Mouse (Mus musculus): ENCODE results near the gene Ugt1a7c. TPM values are rescaled to one million over a fixed set of nuclear protein-coding genes. Genes with fewer than 3 reads are reported as not detected.
"Not testable (repeated sequence)": the region's sequence is repeated elsewhere in the genome, so short reads cannot be mapped to it uniquely, and the experiment has no call there.

The Ugt1a7c gene
- polyA plus RNA-seq, 1 experiment from 2014 or later = 0.79 TPM

GRCm38 (mm10) chr1:88098546-88098945 lies 3.7 kb downstream of the Ugt1a7c start:
- H3K36me3 ChIP-seq; H3K27me3 ChIP-seq (ENCODE audit: insufficient read depth, poor library complexity, severe bottlenecking); H3K9me3 ChIP-seq; H3K4me3 ChIP-seq; H3K4me1 ChIP-seq; H3K27ac ChIP-seq; DNase-seq (ENCODE audit: low spot score): not testable (repeated sequence)
- WGBS = 79% methylated on average over 3 of the region's 3 CpGs

- H3K4me1 ChIP-seq; H3K27me3 ChIP-seq (ENCODE audit: insufficient read depth, poor library complexity, severe bottlenecking); H3K9me3 ChIP-seq; H3K4me3 ChIP-seq; H3K36me3 ChIP-seq; DNase-seq (ENCODE audit: low spot score); H3K27ac ChIP-seq: not testable (repeated sequence)
- WGBS = 77% methylated on average over 2 of the region's 2 CpGs
Observed at GRCm38 (mm10) chr1:88099691-88100090, 4.8 kb downstream of the Ugt1a7c start.

GRCm38 (mm10) chr1:88103019-88103418 lies 8.2 kb downstream of the Ugt1a7c start, which contains the start of gene Ugt1a6b:
Gene Ugt1a6b, plus strand, starts transcription at chr1:88103252.
- H3K4me3 ChIP-seq; H3K27me3 ChIP-seq (ENCODE audit: insufficient read depth, poor library complexity, severe bottlenecking); H3K27ac ChIP-seq; DNase-seq (ENCODE audit: low spot score); H3K36me3 ChIP-seq; H3K4me1 ChIP-seq; H3K9me3 ChIP-seq: not testable (repeated sequence)
- WGBS = 48% methylated on average over 3 of the region's 3 CpGs

DNA sequence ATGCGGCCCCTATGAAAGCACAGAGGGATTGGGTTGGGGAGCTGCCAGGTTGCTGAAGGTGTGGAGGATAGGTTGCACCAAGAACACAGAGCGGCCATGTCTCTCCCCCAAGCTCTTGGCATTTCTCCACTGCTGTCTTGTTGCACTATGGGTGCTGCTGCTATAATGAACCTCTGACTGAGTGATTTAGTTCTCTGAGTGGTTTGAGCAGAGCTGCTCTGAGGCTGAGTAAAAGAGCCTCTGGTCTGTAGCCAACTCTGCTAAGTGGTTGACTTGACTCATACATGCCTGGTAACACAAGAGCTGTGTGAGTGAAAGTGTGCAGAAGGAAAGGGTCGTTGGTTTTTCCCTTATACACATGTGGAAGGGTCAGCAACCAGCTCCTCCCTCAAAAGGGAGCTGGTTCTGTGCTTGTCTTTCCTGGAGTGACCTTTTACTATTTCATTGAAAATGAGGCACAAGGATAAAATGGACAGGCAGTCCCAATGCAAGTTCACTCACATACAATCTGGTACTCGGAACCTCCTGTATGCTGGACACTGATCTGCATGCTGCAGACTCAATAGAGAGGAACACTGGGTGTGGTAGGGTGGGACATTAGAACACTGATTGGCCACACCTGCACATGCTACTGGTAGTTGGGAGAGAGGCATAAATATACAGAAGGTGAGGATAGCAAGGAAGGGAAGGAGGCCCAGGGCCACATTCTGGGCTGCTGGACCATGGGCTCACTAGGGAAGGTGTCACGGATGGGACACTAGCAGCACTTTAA lies 9.0 kb downstream of the Ugt1a7c start:
- H3K27ac ChIP-seq; H3K9me3 ChIP-seq; H3K4me3 ChIP-seq; H3K36me3 ChIP-seq; DNase-seq (ENCODE audit: low spot score); H3K4me1 ChIP-seq; H3K27me3 ChIP-seq (ENCODE audit: insufficient read depth, poor library complexity, severe bottlenecking): not testable (repeated sequence)
- 79% methylated on average over 5 of the region's 5 CpGs for WGBS

DNA sequence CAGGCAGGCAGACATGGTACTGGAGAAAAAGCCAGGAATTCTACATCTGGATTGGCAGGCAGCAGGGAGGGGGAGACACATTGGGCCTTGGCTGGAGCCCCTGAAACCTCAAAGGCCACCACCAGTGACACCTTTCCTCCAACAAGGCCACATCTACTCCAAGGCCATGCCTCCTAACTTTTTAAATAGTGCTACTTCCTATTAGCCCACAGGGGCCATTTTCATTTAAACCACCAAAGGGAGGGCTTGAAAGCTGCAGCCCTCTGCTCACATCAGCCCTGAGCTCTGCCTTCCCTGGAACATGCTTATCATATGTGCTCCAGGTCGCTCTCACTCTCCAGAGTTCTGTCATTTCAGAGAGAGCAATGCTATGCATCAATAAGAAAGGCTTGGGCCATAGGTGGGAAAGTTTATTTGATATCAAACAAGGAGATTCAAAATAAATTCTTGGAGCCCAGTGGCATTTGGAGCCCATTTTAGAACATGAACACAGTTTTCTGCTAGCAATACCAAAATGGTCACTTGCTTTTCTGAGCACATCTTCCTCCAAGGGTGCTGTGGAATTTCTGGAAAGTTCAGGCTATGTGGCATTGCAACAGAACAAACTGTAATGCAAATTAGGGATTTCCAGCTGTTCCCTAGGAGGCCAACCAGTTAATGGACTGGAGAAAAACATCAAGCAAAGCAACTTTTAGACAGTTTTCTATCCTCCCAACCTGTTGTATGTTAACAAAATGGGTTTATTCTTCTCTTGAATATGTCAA lies 10.0 kb downstream of the Ugt1a7c start:
- Histone ChIP-seq H3K36me3 (no peaks in the 10 kb centered on the region), H3K27me3 (ENCODE audit: insufficient read depth, poor library complexity, severe bottlenecking) (no peaks in the 10 kb centered on the region), H3K4me1 (no peaks in the 10 kb centered on the region), H3K9me3 (no peaks in the 10 kb centered on the region), H3K4me3 (no peak overlapping the region), H3K27ac (no peak overlapping the region)
- no peak for DNase-seq (ENCODE audit: low spot score)
- 83% methylated on average over 1 of the region's 1 CpGs for WGBS

- Histone ChIP-seq H3K4me1 (no peaks in the 10 kb centered on the region), H3K9me3 (no peaks in the 10 kb centered on the region), H3K27ac (no peak overlapping the region), H3K27me3 (ENCODE audit: insufficient read depth, poor library complexity, severe bottlenecking) (no peaks in the 10 kb centered on the region), H3K36me3 (no peaks in the 10 kb centered on the region), H3K4me3 (no peak overlapping the region)
- WGBS = 66% methylated on average over 2 of the region's 2 CpGs
- DNase-seq (ENCODE audit: low spot score) = no peak
Observed at GRCm38 (mm10) chr1:88105656-88106055, 10.8 kb downstream of the Ugt1a7c start.

- not testable (repeated sequence) for H3K4me3 ChIP-seq; H3K36me3 ChIP-seq; DNase-seq (ENCODE audit: low spot score); H3K4me1 ChIP-seq; H3K27me3 ChIP-seq (ENCODE audit: insufficient read depth, poor library complexity, severe bottlenecking); H3K9me3 ChIP-seq; H3K27ac ChIP-seq
- 83% methylated on average over 2 of the region's 2 CpGs for WGBS
Observed at GRCm38 (mm10) chr1:88109027-88109557, 14.2 kb downstream of the Ugt1a7c start.

DNA sequence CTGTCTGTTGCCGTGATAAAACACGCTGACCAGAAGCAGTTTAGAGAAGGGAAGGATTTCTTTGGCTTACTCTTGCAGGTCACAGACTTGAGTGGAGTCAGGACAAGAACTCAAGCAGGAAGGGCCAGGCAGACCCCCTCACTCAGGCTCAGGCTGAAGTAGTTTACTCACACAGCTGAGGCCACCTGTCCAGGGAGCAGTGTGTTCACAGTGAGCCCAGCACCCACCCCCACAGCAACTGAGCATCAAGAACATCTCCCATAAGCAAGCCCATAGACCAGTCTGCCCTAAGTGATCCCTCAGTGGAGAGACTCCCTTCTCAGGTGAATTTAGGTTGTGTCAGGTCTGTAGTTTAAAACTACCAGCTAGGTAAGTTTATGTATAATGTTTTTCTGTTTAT lies 14.7 kb downstream of the Ugt1a7c start:
- H3K4me3 ChIP-seq; H3K9me3 ChIP-seq; H3K27me3 ChIP-seq (ENCODE audit: insufficient read depth, poor library complexity, severe bottlenecking); DNase-seq (ENCODE audit: low spot score); H3K27ac ChIP-seq; H3K4me1 ChIP-seq; H3K36me3 ChIP-seq: not testable (repeated sequence)
- WGBS = 65% methylated on average over 2 of the region's 2 CpGs

DNA sequence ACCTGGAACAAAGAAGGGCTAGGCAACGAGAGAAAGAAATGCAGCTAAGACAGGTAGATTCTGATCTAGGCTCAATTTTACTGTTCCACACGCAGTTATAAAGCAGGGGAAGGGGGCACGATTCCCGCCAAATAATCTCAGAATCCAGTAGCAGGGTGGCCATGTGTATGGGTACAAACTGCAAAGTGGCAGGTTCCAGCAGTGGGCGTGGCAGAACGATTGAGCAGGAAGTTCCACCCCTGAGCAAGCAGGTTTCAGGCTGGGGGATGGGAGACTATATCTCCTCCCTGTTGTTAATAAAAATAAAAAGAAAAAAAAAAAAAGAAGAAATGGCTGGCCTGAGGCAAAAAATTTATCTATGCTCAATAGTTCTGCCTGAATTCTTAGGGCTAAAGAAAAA lies 17.9 kb downstream of the Ugt1a7c start:
- H3K9me3 ChIP-seq; H3K36me3 ChIP-seq; H3K27ac ChIP-seq; H3K4me3 ChIP-seq; DNase-seq (ENCODE audit: low spot score); H3K4me1 ChIP-seq; H3K27me3 ChIP-seq (ENCODE audit: insufficient read depth, poor library complexity, severe bottlenecking): not testable (repeated sequence)
- 90% methylated on average over 6 of the region's 6 CpGs for WGBS

GRCm38 (mm10) chr1:88120550-88120949 lies 25.7 kb downstream of the Ugt1a7c start:
- 9% methylated on average over 4 of the region's 4 CpGs for WGBS
- H3K27me3 ChIP-seq (ENCODE audit: insufficient read depth, poor library complexity, severe bottlenecking); H3K4me1 ChIP-seq; DNase-seq (ENCODE audit: low spot score); H3K9me3 ChIP-seq; H3K4me3 ChIP-seq; H3K27ac ChIP-seq; H3K36me3 ChIP-seq: not testable (repeated sequence)

DNA sequence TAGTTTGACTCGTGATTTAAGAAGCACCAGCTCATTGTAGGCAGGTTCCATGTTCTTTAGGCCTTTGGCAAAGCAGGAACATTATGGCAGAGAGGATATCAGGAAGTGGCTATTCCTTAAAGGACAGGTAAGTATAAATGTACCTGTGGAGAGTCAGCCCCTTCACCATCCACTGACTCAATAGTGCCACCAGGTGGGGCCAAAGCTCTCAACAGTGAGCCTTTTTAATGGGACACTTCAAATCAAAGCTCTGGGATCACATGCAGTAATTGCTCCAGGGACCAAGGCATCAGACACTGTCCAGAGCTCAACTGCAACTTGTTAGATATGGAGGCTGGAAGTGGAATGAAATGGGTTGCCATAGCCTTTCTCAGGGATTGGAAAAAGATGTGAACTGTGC lies 26.7 kb downstream of the Ugt1a7c start:
- H3K4me3 ChIP-seq; DNase-seq (ENCODE audit: low spot score); H3K27me3 ChIP-seq (ENCODE audit: insufficient read depth, poor library complexity, severe bottlenecking); H3K4me1 ChIP-seq; H3K27ac ChIP-seq; H3K9me3 ChIP-seq; H3K36me3 ChIP-seq: not testable (repeated sequence)
- no CpG with 5 or more reads among the region's 1 CpGs for WGBS

GRCm38 (mm10) chr1:88125827-88126360 lies 31.0 kb downstream of the Ugt1a7c start:
- not testable (repeated sequence) for H3K36me3 ChIP-seq; H3K4me3 ChIP-seq; H3K27me3 ChIP-seq (ENCODE audit: insufficient read depth, poor library complexity, severe bottlenecking); H3K9me3 ChIP-seq; H3K4me1 ChIP-seq; DNase-seq (ENCODE audit: low spot score); H3K27ac ChIP-seq
- WGBS = 67% methylated on average over 4 of the region's 4 CpGs

DNA sequence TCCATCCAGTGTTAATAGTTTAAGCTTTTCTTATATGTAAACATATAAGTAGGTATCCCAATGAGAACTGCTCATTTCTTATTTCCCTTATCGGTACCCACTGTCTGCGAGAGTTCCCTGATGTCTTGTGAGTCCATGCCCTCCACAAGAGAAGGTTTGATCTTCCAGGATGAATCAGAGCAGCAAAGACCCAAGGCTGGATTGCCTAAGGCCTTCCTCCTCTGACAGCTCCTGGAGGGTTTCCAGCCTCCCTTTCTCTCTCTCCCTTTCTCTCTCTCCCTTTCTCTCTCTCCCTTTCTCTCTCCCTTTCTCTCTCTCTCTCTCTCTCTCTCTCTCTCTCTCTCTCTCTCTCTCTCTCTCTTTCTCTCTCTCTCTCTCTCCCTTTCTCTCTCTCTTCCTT lies 34.2 kb downstream of the Ugt1a7c start:
- not testable (repeated sequence) for H3K4me3 ChIP-seq; H3K36me3 ChIP-seq; DNase-seq (ENCODE audit: low spot score); H3K27me3 ChIP-seq (ENCODE audit: insufficient read depth, poor library complexity, severe bottlenecking); H3K4me1 ChIP-seq; H3K9me3 ChIP-seq; H3K27ac ChIP-seq
- WGBS = 85% methylated on average over 2 of the region's 2 CpGs
